Mouse (Mus musculus) hindbrain, postnatal 0 days (tissue): Measurements from ENCODE around the gene Ntm. TPM values are rescaled to one million over a fixed set of nuclear protein-coding genes. Genes with fewer than 3 reads are reported as not detected.

Experiments used
- ATAC-seq: fragments of 200-750 bp; cut with Nextera tagmentation; 2 replicates; pipeline ENCODE4 v1.8.0; 2017; ENCODE audit warnings: mild to moderate bottlenecking, moderate TSS enrichment, moderate library complexity
- DNase-seq: peaks from one replicate; pipeline ENCODE4 v3.0.0-alpha.2; 2015; ENCODE audit warnings: low spot score
- H3K27ac ChIP-seq: fragments of 300-500 bp; sonication (generic); 2 replicates; pipeline ENCODE4 v1.5.1; 2014; ENCODE audit warnings: mild to moderate bottlenecking
- H3K27me3 ChIP-seq: fragments of 300-500 bp; sonication (generic); 2 replicates; pipeline ENCODE4 v1.6.1; 2014; ENCODE audit warnings: low read length, mixed read lengths; ENCODE audit not compliant: insufficient read depth
- H3K36me3 ChIP-seq: fragments of 300-500 bp; sonication (generic); 2 replicates; pipeline ENCODE4 v1.6.1; 2014; ENCODE audit warnings: low read length, mixed read lengths; ENCODE audit not compliant: insufficient read depth
- H3K4me1 ChIP-seq: fragments of 300-500 bp; sonication (generic); 2 replicates; pipeline ENCODE4 v1.6.1; 2014; ENCODE audit warnings: antibody characterized with exemption, low read length, mixed read lengths; ENCODE audit not compliant: insufficient read depth
- H3K4me2 ChIP-seq: fragments of 300-500 bp; sonication (generic); 2 replicates; pipeline ENCODE4 v1.6.1; 2014; ENCODE audit warnings: low read depth, mild to moderate bottlenecking, low read length, moderate library complexity, mixed read lengths
- H3K4me3 ChIP-seq: fragments of 300-500 bp; sonication (generic); 2 replicates; pipeline ENCODE4 v1.5.1; 2014; ENCODE audit warnings: low read length
- H3K9ac ChIP-seq: fragments of 300-500 bp; sonication (generic); replicated peaks from 2 replicates; pipeline ENCODE4 v1.6.1; 2014; ENCODE audit warnings: mild to moderate bottlenecking, low read length, moderate library complexity, mixed read lengths
- H3K9me3 ChIP-seq: fragments of 300-500 bp; sonication (generic); 2 replicates; pipeline ENCODE4 v1.6.1; 2016; ENCODE audit warnings: low read length, mixed read lengths
- CTCF ChIP-seq: IDR thresholded peaks from 2 replicates; pipeline ENCODE4 v1.5.1; 2016; ENCODE audit warnings: antibody characterized with exemption, control low read depth, low read depth
- WGBS: fragments of 180-500 bp; shearing (Covaris S2); extraction: QIAGEN DNeasy Blood & Tissue Kit; methylation state at CpG from one replicate; pipeline ENCODE4 v1.1.7; 2014; 5-methylcytosine and 5-hydroxymethylcytosine counted together
- polyA plus RNA-seq: library from polyadenylated mRNA; unstranded; fragments of >200 nt; fragmentation: Nextera tagmentation; extraction: Ambion mirVana; gene quantifications from 2 replicates; pipeline ENCODE4 v1.2.1, GENCODE M21; 2015
- total RNA-seq: library from RNA; depleted of rRNA; stranded (reverse); fragments of >200 nt; gene quantifications from 2 replicates; pipeline ENCODE4 v1.2.3, GENCODE M21; 2014

Gene Ntm
- total and polyA plus RNA-seq, 2 experiments from 2014 or later: 208 to 268 TPM

DNA sequence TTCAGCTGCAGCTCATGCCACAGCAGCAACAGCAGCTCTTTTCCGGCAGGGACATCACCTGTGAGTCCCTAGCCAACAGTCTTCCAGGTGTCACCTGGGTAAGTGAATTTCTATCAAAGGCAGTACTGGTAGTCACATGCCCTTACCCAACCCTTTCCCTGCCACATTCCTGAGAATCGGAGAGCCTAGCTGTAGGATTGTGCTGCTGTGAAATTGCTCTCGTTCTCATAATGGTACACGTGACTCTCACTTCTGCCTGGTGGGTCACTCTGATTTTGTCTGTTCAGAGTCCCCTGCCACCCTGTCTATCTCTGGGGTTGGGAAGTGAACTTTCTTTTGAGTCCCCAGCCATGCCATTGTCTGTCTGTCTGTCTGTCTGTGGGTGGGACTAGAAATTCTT lies 697.8 kb downstream of the Ntm start:
- no peaks in the 10 kb centered on the region for H3K36me3 ChIP-seq
- H3K4me2 ChIP-seq: no peak overlapping the region
- DNase-seq: peak; percentile 41
- peak; percentile 51; the same call in 1 of the 2 replicates for ATAC-seq
- no peak overlapping the region for H3K4me3 ChIP-seq
- H3K9ac ChIP-seq: no peak overlapping the region
- peaks cover 6% of the 10 kb centered on the region for H3K4me1 ChIP-seq
- no peak for TF ChIP-seq CTCF
- no peak overlapping the region for H3K27ac ChIP-seq
- H3K9me3 ChIP-seq: no peaks in the 10 kb centered on the region
- no peaks in the 10 kb centered on the region for H3K27me3 ChIP-seq
- 34% methylated on average over 4 of the region's 4 CpGs for WGBS

DNA sequence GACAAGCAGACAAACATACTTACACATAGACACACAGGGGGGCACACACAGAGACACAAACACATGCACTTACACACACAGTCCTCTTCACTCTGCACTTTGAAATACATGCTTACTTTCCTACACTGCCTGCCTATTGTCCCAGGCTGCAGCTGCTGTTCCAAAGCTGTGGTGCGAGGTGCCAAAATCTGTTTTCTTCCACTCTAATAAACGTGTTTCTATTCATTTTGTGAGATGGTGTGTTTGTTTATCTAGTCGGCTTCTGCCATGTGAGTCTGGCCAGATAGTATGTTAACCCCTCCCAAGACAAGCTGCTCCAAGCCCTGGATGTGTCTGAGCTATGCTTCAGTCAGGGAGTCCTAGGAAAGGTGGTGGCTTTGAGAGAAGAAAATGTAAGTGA lies 700.1 kb downstream of the Ntm start:
- peak; percentile 49; the same call in 1 of the 2 replicates for ATAC-seq
- Histone ChIP-seq H3K27ac (no peak overlapping the region), H3K4me2 (no peak overlapping the region), H3K36me3 (no peaks in the 10 kb centered on the region), H3K4me1 (no peaks in the 10 kb centered on the region; the same call in none of the 2 replicates), H3K4me3 (no peak overlapping the region), H3K9ac (no peak overlapping the region), H3K9me3 (no peaks in the 10 kb centered on the region), H3K27me3 (no peaks in the 10 kb centered on the region)
- no peak for TF ChIP-seq CTCF
- 24% methylated on average over 3 of the region's 3 CpGs for WGBS
- no peak for DNase-seq

DNA sequence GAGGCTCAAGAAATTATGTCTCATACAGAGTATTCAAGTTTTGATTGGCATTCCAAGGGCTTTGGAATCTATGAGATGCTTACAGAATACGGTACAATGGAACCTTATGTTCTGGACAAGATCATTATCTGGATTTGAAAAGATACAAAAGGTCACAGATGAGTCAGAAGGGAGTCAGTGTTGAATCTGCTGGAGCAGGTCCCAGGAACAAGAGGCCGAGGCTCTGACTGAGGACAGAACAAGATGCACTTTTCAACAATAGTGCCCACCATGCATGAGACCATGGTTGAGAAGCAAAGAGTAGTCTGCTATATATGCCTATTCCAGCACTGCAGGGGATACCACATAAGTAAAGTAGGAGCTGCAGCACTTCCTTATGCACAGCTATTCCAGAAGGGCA lies 710.1 kb downstream of the Ntm start:
- Histone ChIP-seq H3K36me3 (no peaks in the 10 kb centered on the region), H3K4me1 (no peaks in the 10 kb centered on the region), H3K9me3 (no peaks in the 10 kb centered on the region), H3K27me3 (no peaks in the 10 kb centered on the region), H3K4me2 (no peak overlapping the region), H3K9ac (no peak overlapping the region), H3K27ac (no peak overlapping the region), H3K4me3 (no peak overlapping the region)
- ATAC-seq (no peak), DNase-seq (no peak)
- 69% methylated on average over 2 of the region's 2 CpGs for WGBS
- TF ChIP-seq CTCF: no peak

DNA sequence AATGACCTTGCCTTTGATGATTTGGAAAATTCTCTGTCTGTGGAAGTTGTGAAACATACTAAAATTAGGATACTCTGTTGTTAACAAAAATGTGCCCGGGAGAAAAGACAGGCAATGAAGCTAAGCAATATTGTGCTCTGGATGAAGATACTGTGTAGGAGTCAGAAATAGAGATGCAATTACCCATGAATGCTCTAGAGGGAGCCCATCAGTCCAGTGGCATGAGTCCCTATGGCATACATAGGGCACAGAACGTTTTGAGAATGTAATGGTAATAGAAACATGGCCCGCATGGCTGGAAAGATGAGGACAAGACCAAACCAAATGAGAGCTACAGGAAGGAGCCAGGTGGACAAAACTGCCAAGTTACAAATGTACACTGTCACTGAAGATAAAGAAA lies 712.1 kb downstream of the Ntm start:
- no peak for DNase-seq
- no peaks in the 10 kb centered on the region for H3K36me3 ChIP-seq
- peak; percentile 52 for TF ChIP-seq CTCF
- no peaks in the 10 kb centered on the region for H3K9me3 ChIP-seq
- no peak overlapping the region for H3K4me3 ChIP-seq
- no peak for ATAC-seq
- no peaks in the 10 kb centered on the region for H3K27me3 ChIP-seq
- no peak overlapping the region for H3K9ac ChIP-seq
- WGBS: 68% methylated on average over 3 of the region's 3 CpGs
- H3K4me1 ChIP-seq: no peaks in the 10 kb centered on the region
- no peak overlapping the region for H3K4me2 ChIP-seq
- no peak overlapping the region for H3K27ac ChIP-seq

DNA sequence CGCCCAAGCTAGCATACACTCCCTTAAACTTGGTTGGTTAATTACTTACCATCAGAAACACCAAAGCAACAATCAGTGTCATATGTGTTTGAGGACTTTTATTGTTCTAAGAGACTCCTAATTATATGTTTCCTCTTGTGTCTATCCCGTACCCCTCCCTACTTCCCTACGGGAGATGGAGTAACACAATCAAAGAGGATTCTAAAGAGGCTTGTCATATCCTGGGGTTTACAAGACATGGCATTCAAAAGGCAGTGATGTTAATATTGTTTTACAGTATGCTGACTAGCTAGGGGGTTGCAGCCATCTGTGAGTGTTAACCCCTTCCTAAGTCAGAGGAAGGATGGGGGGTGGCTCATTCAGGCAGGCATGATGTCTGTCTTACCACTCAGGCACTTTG lies 715.1 kb downstream of the Ntm start:
- no peak overlapping the region for H3K4me2 ChIP-seq
- no peak overlapping the region for H3K27ac ChIP-seq
- WGBS: 27% methylated on average over 3 of the region's 3 CpGs
- no peak overlapping the region for H3K9ac ChIP-seq
- TF ChIP-seq CTCF: no peak
- H3K4me3 ChIP-seq: no peak overlapping the region
- no peaks in the 10 kb centered on the region for H3K36me3 ChIP-seq
- ATAC-seq (0 out of 2 replicates have a peak, but pooled peaks have one; percentile 47), DNase-seq (no peak)
- H3K4me1 ChIP-seq: no peaks in the 10 kb centered on the region
- H3K27me3 ChIP-seq: no peaks in the 10 kb centered on the region
- no peaks in the 10 kb centered on the region for H3K9me3 ChIP-seq

DNA sequence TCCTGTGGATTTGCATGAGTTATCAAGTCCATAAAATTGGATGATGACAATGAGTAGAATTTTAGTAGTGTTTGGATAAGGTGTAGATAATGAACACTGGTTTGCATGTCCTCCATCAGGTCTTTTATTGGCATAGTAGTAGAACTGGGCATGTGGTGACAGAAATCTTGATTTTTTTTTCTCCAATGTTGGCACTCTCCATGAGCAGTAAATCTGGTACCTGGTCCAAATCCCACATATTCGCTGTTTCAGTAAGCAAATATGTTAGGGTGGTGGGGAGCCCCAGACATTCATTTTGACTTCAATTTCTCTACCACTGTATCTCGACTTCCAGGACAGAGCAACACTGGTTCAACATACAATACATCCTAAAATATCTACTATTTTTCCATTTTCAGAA lies 718.9 kb downstream of the Ntm start:
- no peak overlapping the region for H3K4me2 ChIP-seq
- H3K4me3 ChIP-seq: no peak overlapping the region
- no peaks in the 10 kb centered on the region for H3K36me3 ChIP-seq
- H3K4me1 ChIP-seq: 0 out of 2 replicates have a peak, but pooled peaks cover 2% of the 10 kb centered on the region
- WGBS: 84% methylated on average over 2 of the region's 2 CpGs
- no peak overlapping the region for H3K9ac ChIP-seq
- ATAC-seq: no peak
- DNase-seq: no peak
- no peak overlapping the region for H3K27ac ChIP-seq
- TF ChIP-seq CTCF: no peak
- H3K9me3 ChIP-seq: no peaks in the 10 kb centered on the region
- H3K27me3 ChIP-seq: no peaks in the 10 kb centered on the region

DNA sequence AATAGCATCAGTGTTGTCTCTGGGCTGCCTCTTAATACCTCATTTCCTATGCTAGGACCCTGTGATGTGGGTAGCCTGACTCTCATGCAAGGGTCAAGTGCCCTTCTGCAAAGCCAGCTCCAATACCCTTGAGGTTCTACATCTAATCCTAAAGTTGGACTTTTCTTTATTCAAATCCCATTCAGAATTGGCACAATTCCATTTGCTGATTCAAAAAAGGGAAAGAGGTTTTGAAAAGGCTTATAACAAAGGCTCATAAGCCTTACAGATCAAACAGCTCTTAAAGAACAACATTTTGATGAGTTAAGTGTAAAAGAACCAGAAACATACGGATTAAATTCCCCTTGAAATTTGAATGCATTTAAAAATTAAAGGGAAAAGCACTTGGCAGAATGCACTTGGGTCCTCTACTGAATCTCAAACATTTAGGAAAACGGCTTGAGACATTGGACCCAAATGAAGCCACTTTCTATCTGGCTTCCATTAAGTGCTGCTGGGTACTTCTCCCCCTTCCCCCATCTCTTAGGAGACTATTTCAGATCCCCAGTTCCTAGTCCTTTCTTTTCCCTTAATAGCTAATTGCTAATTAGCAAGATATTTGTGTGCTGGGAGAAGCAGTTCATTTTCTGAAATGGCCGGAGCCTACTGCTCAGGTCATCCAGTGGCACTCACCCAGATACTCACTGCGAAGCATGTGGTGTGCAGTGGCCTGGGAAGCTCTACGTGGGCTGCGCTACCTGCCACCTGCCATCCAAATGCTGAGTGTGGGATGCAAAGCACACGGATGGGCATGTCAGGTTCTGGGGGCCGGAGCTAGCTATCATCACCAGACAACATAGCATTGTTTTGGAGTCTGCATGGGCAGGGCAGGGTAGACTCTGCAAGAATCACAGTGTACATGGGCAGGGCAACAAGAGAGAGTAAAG lies 720.2 kb downstream of the Ntm start:
- Histone ChIP-seq H3K27me3 (no peaks in the 10 kb centered on the region), H3K4me2 (no peak overlapping the region), H3K9me3 (no peaks in the 10 kb centered on the region), H3K27ac (no peak overlapping the region), H3K4me1 (0 out of 2 replicates have a peak, but pooled peaks cover 3% of the 10 kb centered on the region), H3K9ac (no peak overlapping the region), H3K36me3 (no peaks in the 10 kb centered on the region), H3K4me3 (no peak overlapping the region)
- ATAC-seq (peak; percentile 35; the same call in 1 of the 2 replicates), DNase-seq (no peak)
- TF ChIP-seq CTCF: no peak
- 56% methylated on average over 8 of the region's 8 CpGs for whole genome bisulfite sequencing
